Mouse (Mus musculus) liver, embryonic 14.5 days (tissue): Measurements from ENCODE around the gene Dolpp1.

Source experiments
- CTCF ChIP-seq: IDR thresholded peaks from 2 replicates; pipeline ENCODE4 v1.5.1; 2016; ENCODE audit warnings: antibody characterized with exemption, low read depth, control low read depth
- EP300 ChIP-seq: IDR thresholded peaks from 2 replicates; pipeline ENCODE4 v1.6.1; 2016; ENCODE audit warnings: antibody characterized with exemption, low read depth

DNA sequence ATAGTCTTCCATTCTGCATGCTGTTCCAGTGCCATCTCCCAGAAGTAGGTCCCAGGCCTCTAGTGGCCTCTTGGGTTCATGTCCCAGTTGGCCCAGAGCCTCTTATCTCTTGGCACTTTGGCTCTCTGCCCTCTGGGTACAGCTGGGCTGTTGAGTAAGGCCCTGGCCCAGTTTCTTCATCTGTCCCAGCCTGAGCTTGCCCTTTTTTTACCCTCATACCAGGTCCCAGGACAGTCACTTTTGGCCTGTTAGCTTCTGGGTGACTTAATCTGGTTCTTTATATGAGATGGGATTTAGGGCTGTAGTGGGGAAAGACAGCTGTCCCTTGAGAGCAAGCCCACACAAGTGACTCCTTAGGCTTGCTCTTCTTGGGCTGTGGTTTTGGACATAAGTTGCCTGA, 37.1 kb downstream of the Dolpp1 start:
- TF ChIP-seq EP300 (no peak), CTCF (no peak)
